Mouse (Mus musculus) limb, embryonic 14.5 days (tissue): ENCODE measurements around the gene Adh1. TPM values are rescaled to one million over a fixed set of nuclear protein-coding genes. Genes with fewer than 3 reads are reported as not detected.

Source experiments
- ATAC-seq: fragments of 200-750 bp; cut with Nextera tagmentation; 2 replicates; pipeline ENCODE4 v1.8.0; 2017; ENCODE audit warnings: low read depth, moderate number of reproducible peaks, moderate TSS enrichment; ENCODE audit not compliant: low FRiP score
- DNase-seq: peaks from one replicate; pipeline ENCODE4 v3.0.0-alpha.2; 2015; ENCODE audit warnings: low spot score
- H3K27ac ChIP-seq: fragments of 300-500 bp; sonication (generic); replicated peaks from 2 replicates; pipeline ENCODE4 v1.5.1; 2014; ENCODE audit warnings: low read depth, mild to moderate bottlenecking, low read length, moderate library complexity, mixed read lengths
- H3K27me3 ChIP-seq: fragments of 300-500 bp; sonication (generic); 2 replicates; pipeline ENCODE4 v1.6.1; 2014; ENCODE audit warnings: low read length, mixed read lengths; ENCODE audit not compliant: control insufficient read depth, insufficient read depth
- H3K36me3 ChIP-seq: fragments of 300-500 bp; sonication (generic); 2 replicates; pipeline ENCODE4 v1.6.1; 2014; ENCODE audit warnings: mild to moderate bottlenecking, low read length, moderate library complexity, mixed read lengths; ENCODE audit not compliant: control insufficient read depth, insufficient read depth
- H3K4me1 ChIP-seq: fragments of 300-500 bp; sonication (generic); 2 replicates; pipeline ENCODE4 v1.6.1; 2014; ENCODE audit warnings: antibody characterized with exemption, low read length, mixed read lengths; ENCODE audit not compliant: control insufficient read depth, insufficient read depth
- H3K4me2 ChIP-seq: fragments of 300-500 bp; sonication (generic); replicated peaks from 2 replicates; pipeline ENCODE4 v1.6.1; 2014; ENCODE audit warnings: low read depth, mild to moderate bottlenecking, low read length, moderate library complexity; ENCODE audit not compliant: severe bottlenecking
- H3K4me3 ChIP-seq: fragments of 300-500 bp; sonication (generic); replicated peaks from 2 replicates; pipeline ENCODE4 v1.5.1; 2014; ENCODE audit warnings: low read length
- H3K9ac ChIP-seq: fragments of 300-500 bp; sonication (generic); 2 replicates; pipeline ENCODE4 v1.6.1; 2014; ENCODE audit warnings: mild to moderate bottlenecking, low read depth, low read length, moderate library complexity; ENCODE audit not compliant: severe bottlenecking
- H3K9me3 ChIP-seq: fragments of 300-500 bp; sonication (generic); 2 replicates; pipeline ENCODE4 v1.6.1; 2016; ENCODE audit warnings: low read length; ENCODE audit not compliant: control insufficient read depth
- POLR2A ChIP-seq: fragments of 200-500 bp; IDR thresholded peaks from 2 replicates; pipeline ENCODE4 v1.8.0; 2012; ENCODE audit warnings: inconsistent platforms, mild to moderate bottlenecking, moderate library complexity, borderline replicate concordance; ENCODE audit not compliant: insufficient read depth, insufficient read length; ENCODE audit errors: extremely low read depth
- WGBS: fragments of 180-500 bp; shearing (Covaris S2); extraction: QIAGEN DNeasy Blood & Tissue Kit; methylation state at CpG from one replicate; pipeline ENCODE4 v1.1.7; 2014; 5-methylcytosine and 5-hydroxymethylcytosine counted together
- polyA plus RNA-seq, 2 experiments: library from polyadenylated mRNA; depleted of rRNA in 1 of 2; stranded (reverse) in 1 of 2; unstranded in 1 of 2; fragments of >200 nt; fragmentation: Nextera tagmentation in 1 of 2; extraction: Ambion mirVana in 1 of 2; gene quantifications; 2 replicates each; pipeline versions ENCODE4 v1.2.1 to v1.2.3; 2012 to 2014

Adh1 gene
- polyA plus RNA-seq, 2 experiments: 8.6 to 17.4 TPM

- no peak overlapping the region for H3K4me2 ChIP-seq
- H3K36me3 ChIP-seq: no peaks in the 10 kb centered on the region
- ATAC-seq (no peak), DNase-seq (no peak)
- no peak overlapping the region for H3K9ac ChIP-seq
- H3K27ac ChIP-seq: no peak overlapping the region
- H3K27me3 ChIP-seq: no peaks in the 10 kb centered on the region
- no peak overlapping the region for H3K4me3 ChIP-seq
- no peaks in the 10 kb centered on the region for H3K4me1 ChIP-seq
- no peaks in the 10 kb centered on the region for H3K9me3 ChIP-seq
- WGBS: 83% methylated on average over 11 of the region's 11 CpGs
- no peak for TF ChIP-seq POLR2A
Measured at GRCm38 (mm10) chr3:138221116-138221515, 39.7 kb upstream of the Adh1 start.

DNA sequence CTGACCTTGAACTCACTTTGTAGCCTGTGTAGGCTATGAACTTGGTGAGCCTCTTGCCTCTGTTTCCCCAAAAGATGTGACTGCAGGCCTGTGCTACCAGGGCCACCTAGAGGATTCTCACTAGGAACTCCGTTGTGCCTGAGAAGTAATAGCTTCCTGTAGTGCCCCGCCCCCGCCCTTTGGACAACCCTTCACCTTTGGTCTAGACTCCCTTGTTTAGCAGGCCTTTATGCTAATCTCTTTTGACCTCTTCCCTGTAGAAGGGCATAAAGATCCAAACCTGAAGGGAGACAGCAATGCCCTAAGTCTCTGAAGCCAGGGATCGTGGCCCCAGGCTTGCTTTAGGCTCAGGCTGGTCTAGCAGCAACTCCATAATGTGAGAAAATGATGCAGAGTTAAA is 38.3 kb upstream of the Adh1 start:
- H3K36me3 ChIP-seq: no peaks in the 10 kb centered on the region
- H3K27me3 ChIP-seq: no peaks in the 10 kb centered on the region
- no peaks in the 10 kb centered on the region for H3K4me1 ChIP-seq
- H3K27ac ChIP-seq: no peak overlapping the region
- WGBS: 65% methylated on average over 4 of the region's 4 CpGs
- ATAC-seq (no peak), DNase-seq (no peak)
- no peaks in the 10 kb centered on the region for H3K9me3 ChIP-seq
- TF ChIP-seq POLR2A: no peak
- H3K9ac ChIP-seq: no peak overlapping the region
- no peak overlapping the region for H3K4me3 ChIP-seq
- no peak overlapping the region for H3K4me2 ChIP-seq

- H3K27ac ChIP-seq: no peak overlapping the region
- no peak overlapping the region for H3K9ac ChIP-seq
- no peaks in the 10 kb centered on the region for H3K4me1 ChIP-seq
- H3K36me3 ChIP-seq: no peaks in the 10 kb centered on the region
- peak; percentile 87 for DNase-seq
- H3K4me2 ChIP-seq: no peak overlapping the region
- H3K27me3 ChIP-seq: no peaks in the 10 kb centered on the region
- ATAC-seq: peak; percentile 65; the same call in 1 of the 2 replicates
- no peak for TF ChIP-seq POLR2A
- WGBS: 59% methylated on average over 5 of the region's 5 CpGs
- H3K9me3 ChIP-seq: no peaks in the 10 kb centered on the region
- no peak overlapping the region for H3K4me3 ChIP-seq
Measured at GRCm38 (mm10) chr3:138222952-138223351, 37.8 kb upstream of the Adh1 start.

- H3K36me3 ChIP-seq: no peaks in the 10 kb centered on the region
Measured at GRCm38 (mm10) chr3:138224363-138224954, 36.3 kb upstream of the Adh1 start.

DNA sequence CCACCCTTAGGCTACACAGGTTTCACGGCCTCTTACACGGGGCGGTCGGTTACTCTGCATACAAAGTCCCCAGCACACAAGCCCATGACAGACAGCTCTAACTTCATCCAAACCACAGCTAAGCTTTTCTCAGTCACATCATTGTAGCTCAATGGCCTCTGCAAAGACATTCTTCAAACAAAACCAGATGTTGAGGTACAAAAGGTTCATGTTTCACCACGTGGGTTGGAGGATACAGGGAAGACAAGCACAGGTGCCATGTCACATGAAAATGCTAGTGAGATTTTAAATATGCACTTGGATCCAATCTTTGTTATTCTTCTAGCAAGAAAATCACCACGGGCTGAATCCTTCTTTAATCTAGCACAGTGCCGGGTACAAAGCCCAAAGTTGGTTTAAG is 35.5 kb upstream of the Adh1 start:
- no peak for ATAC-seq

More at GRCm38 (mm10) chr3:138224363-138224954, 36.3 kb upstream of the Adh1 start:
- no peak overlapping the region for H3K9ac ChIP-seq
- no peak overlapping the region for H3K27ac ChIP-seq
- TF ChIP-seq POLR2A: no peak
- no peaks in the 10 kb centered on the region for H3K9me3 ChIP-seq
- DNase-seq (no peak), ATAC-seq (no peak)
- H3K27me3 ChIP-seq: no peaks in the 10 kb centered on the region
- no peak overlapping the region for H3K4me3 ChIP-seq
- H3K4me2 ChIP-seq: no peak overlapping the region
- 87% methylated on average over 13 of the region's 13 CpGs for WGBS
- no peaks in the 10 kb centered on the region for H3K4me1 ChIP-seq

More for the DNA sequence above, 35.5 kb upstream of the Adh1 start:
- no peak for TF ChIP-seq POLR2A
- Histone ChIP-seq H3K27me3 (no peaks in the 10 kb centered on the region), H3K9me3 (no peaks in the 10 kb centered on the region), H3K36me3 (no peaks in the 10 kb centered on the region), H3K4me1 (no peaks in the 10 kb centered on the region), H3K4me3 (no peak overlapping the region), H3K9ac (no peak overlapping the region), H3K4me2 (no peak overlapping the region), H3K27ac (no peak overlapping the region)
- WGBS: 66% methylated on average over 7 of the region's 7 CpGs
- DNase-seq: no peak
